Mouse (Mus musculus) ovary, postnatal 36 days (tissue): ENCODE results near the gene Fam122c.
A peak's percentile ranks its signal among the peaks of the same experiment; 100 is the strongest.

Experiments used
- DNase-seq: peaks from one replicate; pipeline ENCODE4 v3.0.0; 2022; ENCODE audit warnings: low spot score, mixed read lengths

Fam122c gene

GRCm38 (mm10) chrX:53370366-53370740 is 97.1 kb downstream of the Fam122c start, which contains the start of gene Mospd1:
Gene Mospd1 (minus strand): TSS chrX:53370502.
- DNase-seq = peak; percentile 82
